Mouse (Mus musculus) embryonic stem cell, embryonic (primary cell): ENCODE measurements around the gene Nedd9.

Experiments
- CTCF ChIA-PET, 4 experiments: fragments of 300-600 bp in 2 of 4; fragments of 350-600 bp in 2 of 4; sonication (Branson Sonifier 250); formaldehyde crosslinking; loops; one replicate each; lab custom pipeline; 2022; ENCODE audit warnings: inconsistent platforms in 2 of 4; lab: Charles Lee
- POLR2A ChIA-PET, 4 experiments: fragments of 300-600 bp in 2 of 4; fragments of 350-600 bp in 2 of 4; sonication (Branson Sonifier 250); formaldehyde crosslinking; loops; one replicate each; lab custom pipeline; 2022; ENCODE audit warnings: antibody characterized with exemption in 4 of 4, inconsistent platforms in 1 of 4; lab: Charles Lee

The Nedd9 gene

DNA sequence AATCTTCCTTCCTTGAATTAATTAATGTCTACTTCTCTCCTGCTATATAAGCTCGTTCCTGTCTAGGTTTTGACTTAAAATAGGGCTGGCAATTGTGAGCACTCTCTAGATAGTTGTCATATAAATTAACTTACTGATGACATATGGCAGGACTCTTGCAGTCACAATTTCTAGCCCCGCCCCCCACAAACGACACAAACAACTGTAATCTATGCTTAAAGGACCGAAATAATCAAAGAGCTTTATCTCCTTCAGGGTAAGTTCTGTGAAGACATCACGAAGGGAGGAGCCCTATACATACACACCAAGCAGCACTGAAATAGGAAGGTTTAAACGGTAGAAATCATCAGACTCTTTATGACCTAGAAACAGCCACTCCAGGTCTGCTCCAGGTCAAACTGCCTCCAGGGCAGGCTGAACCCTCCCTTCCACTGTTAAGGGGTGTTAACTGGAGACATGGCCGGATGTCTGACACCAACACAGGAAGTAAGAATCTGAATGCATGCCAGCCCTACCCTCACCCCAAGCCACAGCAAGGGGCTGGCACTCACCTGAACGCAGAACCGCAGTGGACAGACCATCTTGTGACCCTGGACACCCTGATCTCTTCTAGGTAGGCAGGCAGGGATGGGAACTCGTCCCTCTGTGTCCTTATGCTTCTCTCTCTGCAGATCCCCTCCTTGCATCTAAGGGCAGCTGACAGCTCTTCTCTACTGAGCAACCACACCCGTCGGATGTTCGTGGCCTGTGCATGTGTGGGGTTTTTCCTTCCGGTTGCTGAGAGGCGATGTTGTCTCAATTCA lies at the start of gene Nedd9:
Gene Nedd9 (minus strand): TSS at position 757 of the 803 bp plus-strand sequence.
- ChIA-PET CTCF (interaction anchor here in 1 of 4 experiments (0.5 kb wide), 1 partner anchor 550 kb away, joined by 5 read pairs; no protein-coding TSS in a partner anchor), POLR2A (no interaction called here)

DNA sequence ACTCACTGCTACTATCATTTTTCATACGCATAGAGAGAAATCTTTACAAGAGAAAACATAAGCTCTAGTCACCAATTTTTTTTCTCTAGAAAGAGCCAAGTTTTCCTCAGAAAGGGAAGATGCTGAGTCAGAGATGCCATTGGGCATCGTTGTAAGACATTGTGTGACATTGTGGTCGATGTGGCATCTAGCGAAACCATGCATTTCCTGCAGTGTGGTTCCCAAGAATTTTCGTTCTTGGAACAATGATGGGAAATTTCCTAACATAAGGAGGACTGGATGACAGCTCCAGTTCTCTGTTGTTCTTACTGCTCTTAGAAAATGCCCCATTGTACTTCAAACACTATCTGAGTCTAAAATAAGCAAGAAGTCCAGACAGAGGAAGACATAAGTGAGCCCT lies 45.5 kb upstream of the Nedd9 start:
- POLR2A ChIA-PET = no interaction called here
- CTCF ChIA-PET = no interaction called here

DNA sequence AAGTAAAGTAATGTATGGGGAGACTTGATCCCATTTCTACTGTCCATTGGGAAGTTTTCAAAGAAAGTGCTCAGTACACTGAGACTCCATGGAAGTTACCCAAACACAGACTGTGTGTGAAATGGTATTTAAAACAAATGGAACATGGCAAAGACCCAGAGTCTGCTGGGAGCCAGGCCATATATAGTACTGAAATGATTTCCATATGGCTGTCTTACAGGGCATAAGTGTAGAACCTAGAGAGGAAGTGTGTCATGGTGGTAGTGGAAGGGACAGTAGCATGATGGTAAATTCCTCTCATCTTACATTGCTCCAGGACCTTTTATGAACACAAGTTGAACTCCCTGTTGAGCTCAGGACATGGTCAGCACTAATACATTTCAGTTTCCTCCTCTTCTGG lies 43.2 kb upstream of the Nedd9 start:
- CTCF ChIA-PET = no interaction called here
- POLR2A ChIA-PET = no interaction called here

DNA sequence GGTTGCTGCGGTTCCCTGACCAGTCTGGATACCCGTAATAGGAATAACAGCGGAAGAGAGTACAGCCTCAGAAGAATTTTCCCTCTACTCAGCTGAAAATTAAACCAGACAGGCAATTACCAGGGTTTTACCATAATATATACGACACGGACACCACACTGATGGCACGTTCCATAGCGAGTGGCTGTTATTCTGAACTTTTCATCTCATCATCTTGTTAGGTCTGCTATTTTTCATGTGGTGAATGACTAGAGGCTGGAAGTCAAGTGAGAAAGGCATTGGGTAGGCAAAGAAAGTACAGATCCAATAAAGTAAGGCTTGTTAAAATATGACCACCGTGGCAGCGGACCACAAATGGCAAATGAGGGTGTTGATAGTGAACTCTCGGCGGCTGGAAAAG lies 37.0 kb upstream of the Nedd9 start:
- POLR2A ChIA-PET = no interaction called here
- CTCF ChIA-PET = no interaction called here

DNA sequence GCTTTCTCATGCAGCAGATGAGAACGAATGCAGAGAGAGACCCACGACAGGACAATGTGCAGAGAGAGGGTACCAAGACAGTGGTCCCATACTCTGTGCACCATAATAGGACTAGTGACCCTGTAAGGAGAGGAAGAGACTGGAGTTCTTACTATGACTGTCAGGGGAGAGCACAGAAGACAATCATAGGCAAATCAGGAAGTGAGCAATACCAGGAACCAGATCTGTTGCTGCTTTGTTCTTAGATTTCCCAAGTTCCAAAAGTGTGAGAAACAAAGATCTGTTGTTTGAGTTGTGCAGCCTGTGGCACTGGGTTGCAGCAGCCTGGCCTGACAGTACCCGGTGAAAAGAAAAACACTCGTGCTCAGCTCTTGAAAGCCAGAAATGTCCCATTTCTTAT lies 34.1 kb upstream of the Nedd9 start:
- CTCF ChIA-PET = no interaction called here
- POLR2A ChIA-PET = interaction anchor here in 1 of 4 experiments (1.0 kb wide), 1 partner anchor 10 kb away, joined by 4 read pairs; no protein-coding TSS in a partner anchor

DNA sequence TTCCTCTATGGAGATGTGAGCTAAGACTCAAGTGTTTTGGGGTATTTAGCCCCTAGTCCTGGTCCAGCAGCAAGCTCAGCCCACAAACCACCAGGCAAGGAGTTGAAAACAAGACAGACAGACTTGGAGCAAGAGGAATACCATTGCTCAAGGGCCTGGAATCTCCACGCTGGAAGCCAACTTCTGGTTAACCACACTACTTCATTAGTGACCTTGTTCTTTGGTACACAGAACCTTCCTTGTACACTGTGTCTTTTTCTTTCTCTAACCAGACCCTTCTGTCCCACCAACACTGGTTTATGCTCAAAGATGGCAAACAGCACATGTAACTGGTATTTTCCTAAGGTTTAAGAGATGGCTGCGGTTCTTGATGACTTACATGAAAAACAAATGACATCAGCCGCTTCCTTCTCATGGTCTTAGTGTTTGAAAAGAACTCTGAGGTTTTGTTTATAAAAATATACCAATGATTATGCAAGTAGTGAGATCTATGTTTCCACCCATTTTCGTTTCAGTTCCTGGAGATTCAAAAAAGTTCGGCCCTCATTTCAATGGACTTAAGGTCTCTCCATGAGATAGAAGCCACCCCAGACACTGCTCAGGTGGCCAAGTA lies 33.5 kb upstream of the Nedd9 start:
- CTCF ChIA-PET = no interaction called here
- POLR2A ChIA-PET = interaction anchor here in 1 of 4 experiments (0.6 to 1.0 kb wide), 2 partner anchors 10 to 239 kb away, joined by 3 to 4 read pairs; no protein-coding TSS in a partner anchor

DNA sequence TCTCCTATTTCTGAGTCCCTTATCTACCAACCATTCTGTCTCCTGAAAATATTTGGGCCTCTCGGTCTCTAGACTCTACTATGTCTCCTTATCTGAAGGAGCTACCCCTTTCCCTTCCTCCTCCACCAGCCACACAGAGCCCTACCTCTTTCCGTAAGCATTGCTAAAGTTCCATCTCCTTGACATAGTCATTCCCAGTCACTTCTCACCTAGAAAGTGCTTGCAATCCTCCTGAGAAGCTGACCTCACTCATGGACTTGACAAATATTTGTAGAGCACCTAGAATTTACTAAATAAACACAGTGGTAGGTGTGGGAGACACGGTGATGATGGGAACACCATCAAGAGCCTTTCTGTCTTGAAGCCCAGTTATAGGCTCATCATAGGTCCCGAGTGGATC lies 32.6 kb upstream of the Nedd9 start:
- CTCF ChIA-PET = interaction anchor here in 1 of 4 experiments (1.4 kb wide), 1 partner anchor 217 kb away, joined by 3 read pairs; no protein-coding TSS in a partner anchor

DNA sequence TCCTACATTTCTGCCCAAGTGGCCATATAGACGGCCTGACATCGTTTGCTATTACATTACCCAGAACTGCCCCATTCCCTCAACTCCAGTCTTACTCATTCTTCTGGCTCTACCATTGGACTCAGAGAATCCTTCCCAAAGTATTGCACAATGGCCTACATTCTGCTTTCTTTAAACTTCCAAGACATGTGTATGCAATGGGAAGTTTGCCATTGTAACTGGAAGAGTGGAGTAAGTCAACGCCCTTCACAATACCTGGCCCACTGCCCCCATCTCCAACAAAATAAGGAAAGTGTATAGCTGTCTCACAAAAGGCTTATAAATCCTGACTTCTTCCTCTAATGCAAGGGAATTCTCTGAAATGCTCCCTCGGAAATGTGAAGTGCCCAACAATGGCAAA lies 30.0 kb upstream of the Nedd9 start:
- ChIA-PET POLR2A (interaction anchor here in 1 of 4 experiments (0.5 kb wide), 1 partner anchor 344 kb away, joined by 3 read pairs; no protein-coding TSS in a partner anchor), CTCF (interaction anchor here in 2 of 4 experiments (0.5 to 1.2 kb wide), 2 partner anchors 17 to 215 kb away, joined by 3 read pairs; no protein-coding TSS in a partner anchor)

More for the DNA sequence above, 32.6 kb upstream of the Nedd9 start:
- POLR2A ChIA-PET = no interaction called here

DNA sequence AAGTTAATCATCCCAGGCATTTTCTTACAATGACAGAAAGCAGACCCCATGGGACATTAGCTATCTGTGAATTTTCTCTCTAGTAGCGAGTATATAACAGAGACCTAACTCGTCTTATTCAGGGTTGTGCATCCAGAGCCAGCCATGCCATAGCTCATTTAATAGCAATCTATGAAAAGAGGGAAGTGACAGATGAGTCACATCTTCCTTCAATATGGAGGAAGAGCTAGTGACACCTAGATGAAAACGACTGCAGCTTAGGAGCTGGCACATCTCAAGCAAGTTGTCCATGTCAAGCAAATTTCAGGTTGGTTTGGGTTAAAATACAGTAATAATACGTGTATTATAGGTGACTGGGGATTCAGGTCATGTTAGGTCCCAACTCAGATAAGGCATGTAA lies 28.6 kb upstream of the Nedd9 start:
- ChIA-PET CTCF (interaction anchor here in 2 of 4 experiments (0.6 kb wide), 2 partner anchors 213 to 846 kb away, joined by 3 read pairs; no protein-coding TSS in a partner anchor), POLR2A (no interaction called here)

DNA sequence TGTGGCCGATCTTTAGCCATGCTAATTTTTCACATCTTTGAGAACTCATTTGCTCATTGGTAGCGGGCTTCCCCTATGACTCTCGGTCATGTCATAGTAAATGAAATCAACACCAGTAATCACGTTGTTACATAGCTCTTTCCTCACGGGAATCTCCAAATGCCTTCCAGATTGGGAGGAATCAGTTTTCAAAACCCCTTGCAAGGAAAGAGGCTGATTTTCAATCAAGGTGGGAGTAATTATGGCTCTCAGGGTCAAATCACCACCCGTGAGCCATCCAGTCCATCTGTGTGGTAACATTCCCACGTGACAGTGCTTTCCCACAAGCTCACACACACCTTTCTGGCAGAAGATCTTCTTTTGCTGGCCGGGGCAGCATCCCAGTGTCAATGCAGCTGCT lies 27.8 kb upstream of the Nedd9 start:
- ChIA-PET POLR2A (no interaction called here), CTCF (no interaction called here)

DNA sequence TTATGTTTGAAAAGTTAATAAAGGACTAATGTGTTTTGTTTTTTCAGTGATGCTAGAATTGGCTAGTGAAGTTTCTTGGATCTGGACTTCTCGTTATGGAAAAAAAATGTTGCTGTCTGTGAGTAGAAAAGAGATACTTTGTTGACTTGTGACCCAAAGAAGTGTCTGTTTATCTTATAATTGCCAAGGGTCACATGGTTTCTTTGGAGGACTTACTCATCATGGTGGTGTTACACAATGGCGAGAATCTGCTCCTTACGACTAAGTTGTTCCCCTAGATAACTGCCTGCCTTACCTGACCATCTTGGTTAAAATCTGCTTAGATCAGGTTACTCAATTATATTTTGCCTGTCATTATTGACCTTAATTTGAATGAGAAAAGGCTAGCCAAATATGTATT lies 26.3 kb upstream of the Nedd9 start:
- CTCF ChIA-PET = no interaction called here
- POLR2A ChIA-PET = no interaction called here

DNA sequence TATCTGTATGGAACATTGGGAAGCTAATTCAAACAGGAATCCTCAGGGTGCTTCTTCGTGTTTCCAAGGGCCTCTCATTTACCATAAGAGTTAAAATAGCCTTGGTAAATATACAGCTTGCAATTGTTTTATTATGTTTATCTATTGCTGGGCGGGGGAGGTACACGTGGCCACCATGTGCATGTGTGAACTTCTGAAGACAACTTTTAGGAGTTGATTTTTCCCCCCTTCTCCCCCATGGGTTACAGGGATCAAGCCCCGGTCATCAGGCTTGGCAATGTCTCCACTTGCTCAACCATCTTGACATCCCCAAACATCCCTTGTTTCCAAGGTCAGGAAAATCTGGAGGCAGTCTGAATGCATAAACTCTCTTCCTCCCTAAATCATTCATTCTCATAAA lies 25.1 kb upstream of the Nedd9 start:
- ChIA-PET CTCF (no interaction called here), POLR2A (interaction anchor here in 1 of 4 experiments (0.6 kb wide), 1 partner anchor 466 kb away, joined by 3 read pairs; no protein-coding TSS in a partner anchor)

DNA sequence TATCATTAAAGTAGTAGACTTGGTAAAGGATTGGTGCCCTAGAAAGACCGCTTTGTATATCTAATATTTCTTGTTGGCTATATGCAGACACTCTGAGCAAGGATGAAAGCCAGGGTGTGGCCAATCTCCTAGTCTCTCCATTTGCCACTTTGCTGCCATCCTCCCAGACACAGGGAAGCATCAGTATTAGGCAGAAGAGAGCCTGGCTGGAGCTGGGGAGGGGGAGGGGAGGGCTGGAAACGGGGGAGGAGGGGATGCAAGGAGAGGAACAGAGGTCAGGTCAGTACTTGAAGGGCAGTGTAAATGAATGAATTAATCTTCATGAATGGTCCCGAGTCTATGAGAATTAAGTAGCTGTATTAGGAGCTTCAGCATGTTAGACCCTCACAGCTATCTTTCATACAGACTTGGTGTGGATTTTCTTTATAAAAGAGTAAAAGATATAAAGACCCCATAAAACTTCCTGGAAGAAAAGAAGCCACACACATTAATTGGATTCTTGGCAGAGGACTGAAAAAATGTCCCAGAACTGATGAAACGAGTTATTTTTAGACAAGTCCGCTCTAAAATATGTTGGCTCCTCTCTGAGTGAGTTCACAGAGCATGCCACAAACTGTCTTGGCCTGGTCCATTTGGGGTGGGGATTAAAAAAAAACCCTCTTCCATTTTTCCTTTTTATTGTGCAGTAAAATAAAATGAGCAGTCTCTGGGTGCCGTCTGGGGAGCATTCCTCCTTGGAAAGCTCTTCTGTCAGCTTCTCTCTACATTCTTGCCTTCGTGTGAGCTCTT lies 23.7 kb upstream of the Nedd9 start:
- ChIA-PET CTCF (no interaction called here), POLR2A (interaction anchor here in 1 of 4 experiments (0.6 to 1.1 kb wide), 2 partner anchors 8 to 208 kb away, joined by 3 read pairs; no protein-coding TSS in a partner anchor)

DNA sequence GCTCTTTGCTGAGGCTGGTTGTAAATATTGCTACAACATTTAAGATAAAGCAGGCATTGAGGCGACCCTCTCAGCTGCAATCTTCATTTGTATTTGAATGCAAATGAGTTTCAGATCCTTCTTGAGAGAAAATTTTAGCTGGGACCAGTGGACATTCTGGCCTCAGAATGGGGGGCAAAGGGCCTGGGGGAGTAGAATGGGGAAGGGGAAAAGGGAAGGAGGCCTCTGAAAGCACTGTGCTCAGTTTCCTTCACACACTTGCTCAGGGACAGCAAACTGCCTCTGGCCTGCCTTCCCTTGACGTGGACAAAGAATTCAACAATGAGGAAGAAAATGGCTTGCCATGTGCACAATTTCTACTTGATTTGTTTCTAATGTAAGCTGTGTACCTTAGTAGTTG lies 18.4 kb upstream of the Nedd9 start:
- ChIA-PET CTCF (no interaction called here), POLR2A (interaction anchor here in 1 of 4 experiments (0.6 kb wide), 1 partner anchor 413 kb away, joined by 3 read pairs; no protein-coding TSS in a partner anchor)

DNA sequence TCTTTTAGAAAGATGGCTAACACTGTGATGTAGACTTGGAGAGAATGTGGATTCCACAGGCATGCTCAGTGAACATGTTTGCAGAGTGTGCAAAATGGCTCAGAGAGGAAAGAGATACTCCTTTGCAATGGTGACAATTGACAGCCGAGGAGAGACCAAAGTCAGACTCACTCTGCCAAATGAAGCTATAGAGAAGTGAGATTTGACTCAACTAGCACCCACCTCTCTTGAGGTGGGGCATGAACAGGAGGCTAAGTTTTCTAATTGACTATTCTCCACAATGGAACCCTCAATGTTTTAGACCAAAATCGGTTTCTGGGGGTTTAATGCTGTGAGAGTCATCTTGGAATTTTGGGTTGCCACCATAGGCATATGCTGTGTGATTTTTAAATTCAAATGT lies 17.8 kb upstream of the Nedd9 start:
- ChIA-PET POLR2A (no interaction called here), CTCF (no interaction called here)

DNA sequence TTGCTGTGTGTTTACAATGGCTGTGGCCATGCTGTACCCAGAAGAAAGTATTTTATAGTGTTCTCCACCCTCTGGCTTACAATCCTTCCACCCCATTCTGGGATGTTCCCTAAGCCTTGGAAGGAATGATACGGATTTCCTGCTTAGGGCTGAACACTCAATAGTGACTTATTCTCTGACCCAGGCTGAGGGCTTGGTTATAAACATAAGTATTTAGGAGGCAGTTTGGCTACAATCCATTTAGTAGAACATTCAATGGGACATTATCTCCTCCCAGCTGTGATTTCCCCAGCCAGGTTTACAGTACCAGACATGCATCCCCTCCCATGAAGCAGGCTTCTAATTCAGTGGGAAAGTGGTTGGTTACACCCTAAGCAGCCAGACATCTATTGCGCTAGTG lies 17.3 kb upstream of the Nedd9 start:
- ChIA-PET CTCF (no interaction called here), POLR2A (interaction anchor here in 1 of 4 experiments (0.6 kb wide), 1 partner anchor 1265 kb away, joined by 3 read pairs; no protein-coding TSS in a partner anchor)

DNA sequence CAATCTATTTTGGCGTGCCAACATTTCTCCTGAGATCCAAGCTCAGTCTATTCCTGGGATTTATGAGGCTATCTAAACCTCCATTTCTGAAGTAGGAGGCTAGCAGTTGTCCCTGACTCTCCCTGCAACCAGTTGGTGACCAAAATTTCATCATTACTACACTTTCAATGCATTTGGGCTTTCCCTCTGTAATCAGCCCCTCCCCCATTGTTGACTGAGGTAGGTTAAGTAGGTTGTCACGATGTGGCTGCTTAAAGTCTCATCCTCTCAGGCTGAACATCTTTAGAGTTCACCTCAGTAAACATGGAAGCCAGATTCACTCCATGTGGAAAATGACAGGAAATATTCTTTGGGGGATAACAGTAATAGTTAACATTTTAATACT lies 15.7 kb upstream of the Nedd9 start:
- POLR2A ChIA-PET = interaction anchor here in 1 of 4 experiments (1.0 kb wide), 1 partner anchor 8 kb away, joined by 3 read pairs; no protein-coding TSS in a partner anchor

DNA sequence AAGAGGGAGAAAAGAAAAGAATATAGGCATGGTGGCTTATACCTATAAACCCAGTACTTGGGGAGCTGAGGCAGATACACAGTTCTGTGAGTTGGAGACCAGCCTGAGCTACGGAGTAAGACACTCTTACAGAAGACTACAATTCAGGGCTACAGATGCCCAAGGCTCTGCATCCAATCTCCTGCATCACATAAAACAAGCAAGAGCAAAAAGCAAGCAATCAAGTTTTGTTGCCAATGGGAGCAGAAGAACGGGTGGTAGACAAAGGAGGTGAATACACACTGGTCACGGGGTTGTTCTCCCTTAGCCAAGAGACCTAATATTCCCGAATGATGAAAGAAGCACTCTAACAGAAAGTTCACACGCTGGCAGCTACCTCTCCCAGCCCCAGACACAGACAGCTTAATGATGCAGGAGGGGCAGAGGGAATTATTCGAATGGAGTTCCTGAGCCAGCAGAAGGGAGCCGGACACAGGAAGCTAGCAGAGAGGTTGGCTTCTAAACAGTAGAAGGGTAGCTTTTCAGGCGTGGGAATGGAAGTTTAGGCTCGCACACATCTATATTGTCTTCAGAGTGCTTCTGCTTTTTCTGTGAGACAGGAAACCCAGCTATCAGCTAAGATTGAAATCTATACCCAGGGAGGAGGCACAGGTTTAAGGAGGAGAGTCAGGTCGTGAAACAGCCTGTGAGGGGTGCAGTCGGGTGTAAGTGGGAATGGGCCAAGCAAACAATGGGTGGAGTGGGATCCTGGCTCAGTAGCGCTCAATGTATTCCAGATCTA lies 15.2 kb upstream of the Nedd9 start:
- ChIA-PET CTCF (no interaction called here), POLR2A (interaction anchor here in 1 of 4 experiments (0.5 to 1.0 kb wide), 2 partner anchors 9 to 546 kb away, joined by 3 to 5 read pairs; no protein-coding TSS in a partner anchor)

More for the DNA sequence above, 15.7 kb upstream of the Nedd9 start:
- CTCF ChIA-PET = no interaction called here
